Mouse (Mus musculus): ENCODE results near the gene Bmp8b.
"Not testable (repeated sequence)": the region's sequence is repeated elsewhere in the genome, so short reads cannot be mapped to it uniquely, and the experiment has no call there.

Bmp8b gene

DNA sequence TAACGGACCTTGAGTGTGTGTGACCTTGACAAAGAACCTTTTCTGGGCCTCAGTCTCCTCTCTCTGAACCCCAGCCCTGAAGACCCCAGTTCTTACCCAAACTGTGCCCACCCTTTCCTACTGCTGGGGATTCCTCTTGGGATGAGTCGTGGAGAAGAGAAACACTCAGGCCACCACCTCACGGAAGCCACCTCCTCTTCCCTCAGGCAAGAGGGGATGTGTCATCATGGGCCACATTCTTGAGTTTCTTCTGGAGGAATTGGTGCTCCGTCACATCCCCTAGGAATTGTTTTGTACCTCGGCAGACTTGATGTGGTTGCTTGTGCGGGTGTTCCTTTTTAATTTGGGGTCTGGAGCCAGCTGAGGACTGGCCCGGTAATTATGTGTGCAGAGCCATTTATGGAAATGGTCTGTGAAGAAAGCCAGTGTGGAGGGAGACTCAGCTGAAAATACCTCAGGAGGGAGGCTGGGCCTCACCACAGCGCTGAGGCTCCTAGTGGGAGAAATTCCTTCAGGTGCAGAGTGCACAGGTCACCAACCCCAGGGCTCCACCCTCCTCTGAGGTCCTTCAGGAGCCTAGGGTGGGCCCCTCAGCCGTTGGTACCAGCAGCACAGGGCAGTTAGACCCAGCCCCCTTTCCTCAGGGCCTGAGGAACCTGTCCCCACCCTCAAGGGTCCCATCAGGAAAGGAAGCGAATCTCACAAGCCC, 6.5 kb downstream of the Bmp8b start:
- not testable (repeated sequence) for DNase-seq (ENCODE audit: low spot score in 2 of 2)

DNA sequence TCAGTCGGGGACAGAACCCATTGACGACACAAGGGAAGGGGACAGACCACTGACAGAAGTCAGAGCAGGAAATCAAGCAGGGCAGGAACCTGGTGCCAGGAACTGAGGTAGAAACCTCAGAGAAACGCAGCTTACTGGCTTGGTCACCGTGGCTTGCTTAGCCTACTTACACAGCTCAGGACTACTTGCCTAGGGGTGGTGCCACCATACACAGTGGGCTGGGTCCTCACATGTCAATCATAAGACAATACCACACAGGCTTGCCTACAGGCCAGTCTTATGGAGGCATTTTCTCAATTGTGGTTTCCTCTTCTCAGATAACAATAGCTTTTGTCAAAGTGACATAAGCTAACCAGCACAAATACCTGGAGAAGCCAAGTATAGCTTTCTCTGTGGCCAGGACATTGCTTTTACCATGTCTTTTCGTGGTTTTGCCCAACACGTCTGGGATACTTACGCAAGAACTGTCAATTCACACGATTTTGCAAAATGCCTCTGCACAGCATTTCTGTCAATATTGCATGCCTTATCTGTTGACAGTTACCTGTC, 7.3 kb downstream of the Bmp8b start:
- no peak for DNase-seq (ENCODE audit: low spot score in 2 of 2)

DNA sequence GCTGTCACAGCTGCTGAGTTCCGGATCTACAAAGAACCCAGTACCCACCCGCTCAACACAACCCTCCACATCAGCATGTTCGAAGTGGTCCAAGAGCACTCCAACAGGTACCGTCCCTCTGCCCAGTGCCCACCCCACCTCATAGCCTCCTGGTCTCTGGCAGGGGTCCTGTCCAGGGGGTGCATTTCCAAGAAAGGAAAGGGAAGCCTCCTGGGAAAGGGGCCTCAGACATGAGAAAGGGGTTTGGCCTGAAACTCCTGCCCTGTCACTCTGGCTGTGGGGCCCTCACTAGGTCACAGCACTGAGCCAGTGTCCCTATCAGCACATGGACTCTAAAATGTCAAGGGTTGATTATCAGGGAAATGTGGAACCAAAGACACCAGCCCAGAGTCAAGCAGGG, 9.7 kb downstream of the Bmp8b start:
- DNase-seq (ENCODE audit: low spot score in 2 of 2): not testable (repeated sequence)

DNA sequence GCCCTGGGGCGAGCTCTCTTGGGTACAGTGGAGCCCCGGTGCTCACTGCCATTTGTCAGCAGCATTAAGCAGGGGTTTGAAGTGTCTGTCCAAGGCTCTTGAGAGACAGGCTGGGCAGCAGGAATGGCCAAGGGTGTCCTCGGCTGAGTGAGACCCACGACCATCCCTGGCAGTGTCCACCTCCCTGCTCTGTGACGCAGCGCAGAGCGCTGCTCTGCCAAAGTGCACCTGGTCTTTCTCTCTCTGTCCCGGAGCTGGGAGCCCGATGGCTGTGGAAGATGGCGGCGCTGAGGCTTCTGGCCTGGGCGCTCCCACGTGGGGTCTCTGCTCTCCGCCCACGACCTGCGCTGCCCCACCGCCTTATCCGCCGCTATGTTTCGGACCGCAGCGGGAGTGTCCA, 11.0 kb downstream of the Bmp8b start, which contains the start of gene Oxct2b:
Oxct2b (plus strand) TSS at position 256 of the 400 bp plus-strand sequence.
- DNase-seq (ENCODE audit: low spot score in 2 of 2): no peak

DNA sequence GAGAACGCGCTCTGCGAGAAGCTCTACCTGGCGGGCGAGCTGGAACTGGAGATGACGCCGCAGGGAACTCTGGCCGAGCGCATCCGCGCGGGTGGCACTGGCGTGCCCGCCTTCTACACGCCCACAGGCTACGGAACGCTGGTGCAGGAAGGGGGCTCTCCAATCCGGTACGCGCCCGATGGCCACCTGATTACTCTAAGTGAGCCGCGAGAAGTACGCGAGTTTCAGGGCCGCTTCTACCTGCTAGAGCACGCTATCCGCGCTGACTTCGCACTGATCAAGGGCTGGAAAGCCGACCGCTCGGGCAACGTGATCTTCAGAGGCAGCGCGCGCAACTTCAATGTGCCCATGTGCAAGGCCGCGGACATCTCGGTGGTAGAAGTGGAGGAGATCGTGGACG, 11.7 kb downstream of the Bmp8b start:
- not testable (repeated sequence) for DNase-seq (ENCODE audit: low spot score in 2 of 2)

DNA sequence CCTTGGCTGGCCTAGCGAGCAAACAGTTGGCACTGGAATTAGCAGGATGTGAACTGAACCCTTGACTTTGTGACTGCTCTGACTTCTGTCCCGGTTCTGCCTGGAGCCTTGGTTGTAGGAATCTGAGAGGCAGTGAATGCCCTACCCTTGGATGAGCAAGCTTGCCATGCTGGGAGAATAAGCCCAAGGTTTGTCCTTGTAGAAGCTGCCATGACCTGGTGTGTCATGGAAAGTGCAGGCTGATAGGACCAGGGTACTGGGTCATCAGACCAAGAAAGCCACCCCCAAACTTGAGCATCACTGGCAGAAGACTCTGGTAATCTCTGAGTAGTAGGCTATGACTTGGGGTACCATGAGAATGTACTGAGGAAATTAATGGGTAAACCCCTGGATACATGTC, 16.3 kb downstream of the Bmp8b start:
- DNase-seq (ENCODE audit: low spot score in 2 of 2): no peak

DNA sequence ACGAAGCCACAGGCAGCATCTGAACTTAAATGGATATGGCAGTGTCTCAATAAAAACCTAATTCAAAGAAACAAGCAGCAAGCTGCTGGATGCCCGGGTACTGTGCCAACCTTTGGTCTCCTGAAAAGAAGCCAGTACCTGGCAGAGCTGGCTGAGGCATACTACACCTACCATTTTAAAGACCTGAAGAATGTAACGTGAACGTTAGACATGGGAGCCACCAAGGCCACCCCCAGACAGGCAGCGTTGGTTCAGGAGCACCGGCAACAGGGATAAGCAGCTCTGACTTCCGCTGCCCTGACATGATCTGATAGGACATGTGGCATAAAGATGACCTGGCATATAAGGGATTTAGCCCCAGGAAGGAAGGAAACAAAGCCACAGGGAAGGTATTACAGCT, 21.7 kb downstream of the Bmp8b start:
- no peak for DNase-seq (ENCODE audit: low spot score in 2 of 2)

DNA sequence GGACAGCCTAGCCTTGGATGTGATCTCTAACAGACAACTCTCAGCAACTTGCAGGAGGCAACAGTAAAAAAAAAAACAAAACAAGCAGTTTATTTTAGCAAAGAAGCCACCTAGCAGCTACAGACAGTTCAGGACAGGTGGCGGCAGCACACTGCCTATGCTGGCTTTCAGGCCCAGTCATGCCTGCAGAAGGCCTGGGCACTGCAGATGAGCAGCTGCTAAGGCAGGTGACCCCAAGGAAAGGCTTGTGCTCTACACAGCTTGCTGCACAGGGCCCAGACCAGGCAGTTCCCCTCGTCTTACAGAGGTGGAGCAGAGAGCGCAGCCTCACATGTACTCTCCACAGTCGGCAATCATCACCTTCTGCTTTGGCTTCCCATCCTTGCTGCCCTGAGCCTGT, 22.1 kb downstream of the Bmp8b start:
- DNase-seq (ENCODE audit: low spot score in 2 of 2): no peak

DNA sequence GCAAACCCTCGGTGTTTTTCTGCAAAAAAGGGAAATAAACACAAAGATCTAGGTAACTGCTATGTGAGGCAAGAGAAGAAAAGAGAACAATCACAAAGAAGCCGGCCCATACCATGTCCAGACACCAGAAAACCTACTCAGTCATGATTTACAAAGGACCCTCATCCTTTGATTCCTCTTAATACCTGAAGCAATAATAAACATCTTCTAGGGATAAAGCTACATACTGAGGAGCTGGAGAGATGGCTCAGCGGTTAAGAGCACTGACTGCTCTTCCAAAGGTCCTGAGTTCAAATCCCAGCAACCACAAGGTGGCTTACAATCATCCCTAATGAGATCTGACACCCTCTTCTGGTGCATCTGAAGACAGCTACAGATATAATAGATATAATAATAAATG, 32.6 kb downstream of the Bmp8b start:
- DNase-seq (ENCODE audit: low spot score in 2 of 2): no peak

DNA sequence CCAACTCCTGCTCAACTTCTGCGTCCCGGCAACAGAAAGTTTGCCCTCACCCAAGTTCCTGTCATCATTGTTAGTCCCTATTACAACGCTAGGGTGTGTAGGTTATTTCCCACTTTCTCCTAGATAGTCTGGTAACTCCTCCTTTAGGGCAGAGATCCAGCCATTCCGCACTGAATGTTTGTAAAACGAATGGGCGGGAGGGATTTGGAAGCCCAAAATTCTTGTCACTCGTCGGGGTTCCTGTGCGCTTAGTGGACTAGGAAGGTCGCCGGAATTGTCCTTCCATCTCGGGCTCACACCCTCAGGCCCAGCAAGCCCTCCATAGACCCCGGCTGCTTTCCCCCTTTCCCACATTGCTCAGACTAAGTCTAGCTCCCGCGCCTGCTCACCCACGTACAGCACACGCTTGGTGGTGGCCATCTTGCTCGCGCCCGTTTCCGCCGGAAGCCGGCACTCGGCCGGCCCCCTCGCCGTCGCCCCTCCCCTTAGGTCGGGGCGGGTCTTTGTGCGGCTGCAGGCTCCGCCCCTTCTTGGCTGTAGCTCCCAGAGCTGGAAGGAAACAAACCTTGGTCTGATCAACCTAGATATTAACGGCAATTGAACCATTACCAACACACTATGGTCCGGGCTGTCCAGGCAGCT, 34.7 kb downstream of the Bmp8b start, which contains the start of gene Ppie:
Ppie (minus strand) TSS at position 439 of the 642 bp plus-strand sequence.
- peak; percentile 67 to 70 for DNase-seq (ENCODE audit: low spot score in 2 of 2)

DNA sequence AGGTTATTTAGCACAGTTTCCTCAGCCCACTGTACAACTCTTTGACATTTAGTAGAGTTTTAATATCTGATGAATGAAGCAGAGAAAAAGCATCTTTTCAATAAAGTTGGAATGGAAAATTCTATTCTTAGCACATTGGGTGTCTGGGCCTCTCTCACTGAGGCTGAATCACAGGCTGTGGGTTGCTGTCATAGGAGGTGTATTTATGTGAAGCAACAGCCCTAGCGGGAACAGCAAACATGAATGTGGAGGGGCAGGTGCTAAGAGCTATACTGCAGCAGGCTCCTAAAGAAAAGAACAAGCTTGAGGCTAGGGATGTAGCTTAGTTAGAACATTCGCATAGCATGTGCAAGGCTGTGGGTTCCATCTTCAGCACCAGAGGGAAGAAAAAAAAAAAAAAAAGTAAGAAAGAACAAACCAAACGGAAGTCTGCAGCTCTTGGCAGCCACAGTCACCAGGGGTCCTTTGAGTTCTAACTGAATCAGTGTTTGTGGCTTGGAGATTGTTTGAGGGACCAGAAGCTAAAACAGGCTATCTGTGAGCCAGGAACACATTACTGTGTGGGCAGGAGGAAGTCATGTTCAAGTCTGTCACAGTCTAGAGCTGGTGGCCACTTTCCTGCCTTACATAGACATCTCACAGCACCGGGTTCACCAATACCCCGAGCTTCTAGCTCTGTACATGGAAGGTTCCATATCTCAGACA, 42.6 kb downstream of the Bmp8b start:
- no peak for DNase-seq (ENCODE audit: low spot score in 2 of 2)

DNA sequence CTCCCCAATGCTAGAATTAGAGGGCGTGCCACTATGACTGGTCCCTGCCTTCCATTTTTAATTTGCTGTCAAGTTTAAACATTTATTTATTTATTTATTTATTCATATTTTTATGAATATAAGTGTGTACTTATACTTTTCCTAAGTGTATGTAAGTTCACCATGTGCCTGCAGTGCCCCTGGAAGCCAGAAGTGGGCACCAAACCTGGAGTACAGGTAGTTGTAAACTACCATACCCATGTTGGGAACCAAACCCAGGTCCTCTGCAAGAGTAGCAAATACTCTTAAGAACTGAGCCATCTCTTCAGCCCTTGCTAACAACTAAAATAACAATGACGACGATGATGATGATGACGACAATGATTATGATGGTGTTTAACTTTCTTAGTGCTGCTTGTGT, 47.0 kb downstream of the Bmp8b start:
- no peak for DNase-seq (ENCODE audit: low spot score in 2 of 2)

DNA sequence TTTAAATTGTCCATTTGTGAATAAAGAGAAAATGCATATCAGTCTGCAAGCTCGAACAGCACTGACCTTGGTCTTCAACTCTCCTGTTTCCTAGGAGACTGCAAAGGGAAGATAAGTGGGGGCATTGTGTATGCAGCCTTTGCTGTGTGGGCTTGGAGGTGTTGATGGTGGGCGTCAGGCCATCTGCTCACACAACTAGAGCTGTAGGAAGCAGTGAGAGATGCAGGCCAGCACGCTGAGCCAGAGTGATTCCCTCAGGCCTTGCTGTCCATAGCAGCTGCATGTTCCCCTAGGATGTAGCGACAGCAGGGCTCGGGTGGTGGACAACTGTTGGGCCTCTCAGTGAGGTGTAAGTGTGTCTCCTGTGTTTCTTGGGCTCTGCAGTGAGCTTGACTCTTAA, 48.0 kb downstream of the Bmp8b start:
- DNase-seq (ENCODE audit: low spot score in 2 of 2): no peak

DNA sequence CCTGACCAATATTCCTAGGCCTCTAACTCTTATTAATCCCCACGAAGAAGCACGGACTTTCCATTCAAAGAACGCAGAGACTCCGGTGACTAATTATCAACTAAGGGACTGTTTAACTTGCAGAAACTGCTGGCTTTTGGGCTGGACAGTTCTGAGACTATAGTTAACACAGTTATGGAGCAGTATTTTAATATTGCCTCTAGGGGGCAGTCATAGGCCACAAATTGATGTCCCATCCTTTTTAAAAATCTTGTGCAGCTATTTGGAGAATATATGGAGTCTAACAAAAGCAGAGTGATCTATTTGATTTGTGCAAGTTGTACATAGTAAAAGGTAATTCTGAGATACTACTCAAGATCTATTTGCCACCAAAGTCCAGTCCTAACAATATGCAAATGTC, 50.0 kb downstream of the Bmp8b start:
- peak in 1 of 2 experiments; percentile 6 for DNase-seq (ENCODE audit: low spot score in 2 of 2)

DNA sequence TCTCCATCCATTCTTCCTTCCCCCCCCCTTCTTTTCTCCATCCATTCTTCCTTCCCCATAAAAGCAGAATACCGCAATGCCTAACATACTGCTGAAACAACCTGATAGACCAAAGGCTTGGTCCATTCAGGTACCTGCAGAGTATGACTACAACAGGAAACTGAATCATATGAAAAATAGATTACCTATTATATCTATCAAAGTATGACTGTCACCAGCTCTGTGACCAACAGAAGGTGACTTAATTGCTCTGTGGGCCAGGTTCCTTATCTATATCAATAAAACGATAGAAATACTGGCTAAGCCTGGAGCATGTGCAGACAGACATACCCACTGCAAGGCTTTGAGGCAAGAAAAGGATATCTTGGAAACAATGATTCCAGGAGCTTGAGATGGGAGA, 50.5 kb downstream of the Bmp8b start:
- no peak for DNase-seq (ENCODE audit: low spot score in 2 of 2)

DNA sequence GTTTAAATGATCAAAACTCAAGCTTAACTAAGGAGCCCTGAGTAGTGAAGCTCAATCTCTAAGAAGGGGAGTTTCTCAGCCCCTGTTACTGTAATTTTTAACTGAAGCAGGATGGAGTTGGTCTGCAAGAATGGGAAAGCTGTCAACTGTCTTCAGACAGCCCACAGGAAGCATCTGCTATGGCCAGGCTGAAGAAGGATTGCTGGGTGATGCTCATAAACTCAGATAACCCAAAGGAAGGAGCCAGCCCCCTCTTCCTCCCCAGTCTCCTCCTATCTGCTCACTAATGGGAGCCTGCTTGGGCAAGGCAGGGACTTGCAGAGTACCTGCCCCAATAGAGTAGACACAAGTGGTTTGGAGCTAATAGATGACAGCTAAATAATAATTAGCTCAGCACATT, 50.9 kb downstream of the Bmp8b start:
- no peak for DNase-seq (ENCODE audit: low spot score in 2 of 2)

DNA sequence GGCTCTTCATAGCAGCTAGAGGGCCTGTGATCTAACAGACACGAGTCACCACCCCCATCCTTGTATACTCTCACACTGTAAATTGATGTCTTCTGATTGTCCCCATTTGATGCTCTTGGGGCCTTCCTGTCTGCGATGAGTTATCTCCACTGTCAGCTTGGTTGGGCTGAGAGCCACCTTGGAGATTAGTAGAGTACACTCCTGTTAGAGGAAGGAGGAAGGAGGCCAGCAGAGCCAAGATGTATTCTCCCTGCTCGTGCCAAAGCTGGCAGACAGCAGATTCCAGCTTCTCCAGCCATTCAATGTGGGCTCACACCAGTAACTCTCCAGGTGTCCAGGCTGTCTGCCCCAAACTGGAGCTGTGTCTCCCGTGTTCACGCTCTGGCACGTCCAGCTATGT, 55.6 kb downstream of the Bmp8b start:
- no peak for DNase-seq (ENCODE audit: low spot score in 2 of 2)

DNA sequence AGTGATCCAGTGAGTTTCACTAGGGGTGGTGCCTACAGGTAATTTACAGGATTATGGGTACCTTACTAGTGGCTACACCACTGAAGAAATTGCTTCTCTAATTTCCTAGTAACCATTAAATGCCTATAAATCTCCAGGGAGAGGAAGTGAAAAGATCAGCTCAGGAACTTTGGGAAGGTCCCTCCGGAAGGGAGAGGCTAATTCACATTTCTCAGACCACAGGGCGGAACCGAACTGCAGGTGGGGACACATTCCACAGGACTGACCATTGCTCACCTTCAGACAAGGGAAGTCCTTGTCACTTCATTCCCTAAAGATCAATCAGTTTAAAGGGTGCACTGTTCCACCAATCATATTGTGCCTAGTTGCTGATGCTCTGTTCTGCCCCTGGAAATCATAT, 56.3 kb downstream of the Bmp8b start:
- DNase-seq (ENCODE audit: low spot score in 2 of 2): not testable (repeated sequence)

DNA sequence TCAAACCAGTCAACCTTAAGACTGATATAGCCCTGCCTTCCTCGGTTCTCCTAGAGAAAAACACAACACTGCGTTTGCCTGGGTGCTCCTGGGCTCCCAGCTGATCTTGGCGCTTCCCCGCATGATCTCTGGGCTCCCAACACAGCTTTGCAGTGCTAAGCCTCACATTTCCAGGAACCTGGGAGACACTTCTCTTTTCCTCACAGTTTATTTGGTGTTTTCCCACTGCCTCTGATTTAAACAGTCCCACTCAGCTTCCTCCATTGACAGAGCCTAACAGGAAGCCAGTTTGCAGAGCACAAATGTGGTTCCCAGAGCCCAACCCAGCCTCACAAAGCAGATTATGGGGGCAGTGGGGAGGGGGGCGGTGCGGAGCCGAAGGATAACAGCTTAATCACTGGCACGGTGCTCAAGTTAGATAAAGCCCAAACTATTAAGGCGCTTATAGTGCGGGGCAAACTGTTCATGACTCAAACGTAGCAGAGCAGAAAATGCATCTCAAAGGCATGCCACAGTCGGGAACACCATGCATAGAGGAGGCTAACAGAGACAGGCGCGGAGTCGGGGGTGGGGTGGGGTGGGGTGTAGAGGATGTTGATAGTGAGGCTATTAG, 57.4 kb downstream of the Bmp8b start:
- no peak for DNase-seq (ENCODE audit: low spot score in 2 of 2)

DNA sequence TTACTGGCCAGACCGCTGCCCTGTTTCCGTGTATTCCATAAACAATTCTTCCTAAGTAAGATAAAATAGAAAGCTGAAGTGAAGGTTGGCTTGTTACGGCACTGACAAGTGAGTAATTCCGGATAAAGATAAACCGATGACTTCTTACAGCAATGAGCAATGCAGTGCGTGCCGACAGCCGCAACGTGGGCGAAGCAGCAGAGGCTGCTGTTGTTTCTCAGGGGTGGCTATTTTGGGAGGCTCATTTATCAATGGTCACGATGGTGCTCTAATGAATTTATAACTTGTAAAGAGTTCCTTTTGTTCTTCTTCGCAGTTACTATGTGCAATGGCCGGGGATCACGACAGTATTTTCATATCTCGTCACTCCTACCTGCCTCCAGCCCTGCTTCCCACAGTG, 59.2 kb downstream of the Bmp8b start:
- no peak for DNase-seq (ENCODE audit: low spot score in 2 of 2)

DNA sequence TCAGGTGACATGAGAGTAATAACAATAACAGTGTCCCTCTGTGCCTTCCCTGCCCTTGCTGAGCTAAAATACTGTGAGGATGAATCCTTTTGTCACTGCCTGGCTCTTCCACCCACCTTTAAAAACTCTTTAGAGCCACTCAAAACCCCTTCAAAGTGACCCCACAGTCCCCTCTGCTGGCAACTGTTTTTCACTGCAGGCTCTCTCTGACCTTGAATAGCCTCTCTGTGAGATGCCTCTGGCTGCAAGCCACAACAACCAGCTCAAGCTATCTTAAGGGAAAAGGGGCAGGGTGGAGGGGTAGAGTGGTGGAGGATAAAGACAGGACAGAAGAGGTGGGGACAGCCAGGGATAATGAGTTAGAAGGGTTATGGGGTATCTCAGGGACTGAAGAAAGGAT, 66.8 kb downstream of the Bmp8b start:
- no peak for DNase-seq (ENCODE audit: low spot score in 2 of 2)

Measured in urinary bladder, adult 18-20 months (tissue).